Mouse (Mus musculus) brain, embryonic 14.5 days (tissue): ENCODE results near the gene Nos1.

Experiments
- CTCF ChIP-seq: fragments of 200-500 bp; IDR thresholded peaks from 2 replicates; pipeline ENCODE4 v1.5.1; 2012; ENCODE audit warnings: inconsistent platforms, mild to moderate bottlenecking, moderate library complexity, borderline replicate concordance; ENCODE audit not compliant: insufficient read depth, insufficient read length; ENCODE audit errors: extremely low read depth
- POLR2A ChIP-seq: fragments of 200-500 bp; IDR thresholded peaks from 2 replicates; pipeline ENCODE4 v1.6.1; 2012; ENCODE audit warnings: mild to moderate bottlenecking, inconsistent platforms, borderline replicate concordance; ENCODE audit not compliant: poor library complexity, insufficient read depth, insufficient read length, severe bottlenecking; ENCODE audit errors: extremely low read depth

DNA sequence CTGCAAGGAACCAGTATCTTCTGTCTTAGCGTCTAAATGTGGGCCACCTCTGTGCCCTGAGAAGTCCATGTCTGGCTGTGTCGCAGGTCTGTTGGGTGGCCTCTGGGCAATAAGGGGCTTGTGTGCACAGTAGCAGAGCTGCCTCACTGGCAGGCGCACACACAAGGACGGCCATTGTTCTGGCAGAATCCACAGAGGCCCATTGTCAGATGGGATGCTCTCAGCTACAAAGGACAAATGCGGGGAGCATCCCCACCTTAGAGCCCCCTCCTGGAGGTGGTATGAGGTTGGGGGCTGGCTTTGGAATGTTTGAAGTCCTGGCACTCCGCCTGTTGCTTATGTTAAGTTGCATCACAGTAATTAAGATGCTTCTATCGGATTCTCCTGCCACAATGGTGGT lies 218.2 kb downstream of the Nos1 start:
- no peak for TF ChIP-seq CTCF
- no peak for TF ChIP-seq POLR2A
